Mouse (Mus musculus): ENCODE measurements at regions not wholly inside any gene's neighbourhood (a gene's known extent, or its start where the extent isn't known, plus 50 kb on each side); places are given as distances from the start of the nearest gene placed in this dataset.

DNA sequence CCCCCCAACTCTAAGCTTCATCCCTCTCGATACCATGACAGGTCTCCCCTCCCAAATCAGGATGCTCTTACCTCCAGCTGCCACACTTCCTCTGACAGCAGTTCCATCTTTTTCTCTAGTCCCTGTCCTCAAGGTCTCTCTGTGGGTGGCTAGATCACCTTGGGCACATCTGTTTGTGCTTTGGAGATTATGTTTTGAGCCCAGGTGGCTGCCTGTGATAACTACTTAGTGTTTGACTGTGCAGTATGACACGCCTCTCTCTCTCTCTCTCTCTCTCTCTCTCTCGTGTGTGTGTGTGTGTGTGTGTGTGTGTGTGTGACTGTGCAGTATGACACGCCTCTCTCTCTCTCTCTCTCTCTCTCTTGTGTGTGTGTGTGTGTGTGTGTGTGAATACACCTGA lies 82.3 kb downstream of the Hif1an start:
- Histone ChIP-seq H3K36me3 (ENCODE audit: control insufficient read depth, insufficient read depth, low read length) (no peaks in the 10 kb centered on the region), H3K27ac (replicated peaks; ENCODE audit: low read depth, low read length) (no peak overlapping the region), H3K4me1 (ENCODE audit: control insufficient read depth, insufficient read depth, low read length) (peaks cover 1% of the 10 kb centered on the region; the same call in 1 of the 2 replicates), H3K9me3 (ENCODE audit: control insufficient read depth, low read length) (no peaks in the 10 kb centered on the region), H3K4me2 (ENCODE audit: low read depth, low read length) (no peak overlapping the region), H3K9ac (ENCODE audit: low read depth, low read length) (no peak overlapping the region), H3K27me3 (replicated peaks; ENCODE audit: control insufficient read depth, insufficient read depth, low read length) (peaks cover 56% of the 10 kb centered on the region), H3K4me3 (ENCODE audit: low read depth, low read length) (no peak overlapping the region)
- ATAC-seq (ENCODE audit: low read depth) (no peak), DNase-seq (ENCODE audit: low spot score) (no peak)
- WGBS = 34% methylated on average over 4 of the region's 4 CpGs

DNA sequence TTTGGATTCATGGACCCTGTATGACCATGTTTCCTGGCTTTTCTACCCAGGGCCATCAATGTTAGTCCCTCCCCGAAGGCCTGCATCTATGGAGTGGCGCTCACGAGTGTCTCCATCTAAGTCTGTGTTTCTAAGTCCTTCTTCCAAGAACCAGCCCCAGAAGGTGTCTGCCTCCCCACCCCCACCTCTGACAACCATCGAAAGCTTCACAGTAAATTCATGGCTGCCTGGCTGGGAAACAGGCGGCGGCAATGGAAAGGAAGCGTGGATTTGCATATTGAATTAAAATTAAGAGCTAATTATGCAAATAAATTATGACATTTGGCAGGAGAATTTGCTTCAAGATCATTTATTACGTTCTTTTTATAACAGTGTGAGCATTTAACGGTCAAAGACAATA lies 83.9 kb downstream of the Hif1an start:
- H3K27ac ChIP-seq (replicated peaks; ENCODE audit: low read depth, low read length) = no peak overlapping the region
- H3K36me3 ChIP-seq (ENCODE audit: control insufficient read depth, insufficient read depth, low read length) = no peaks in the 10 kb centered on the region
- DNase-seq (ENCODE audit: low spot score) (no peak), ATAC-seq (ENCODE audit: low read depth) (no peak)
- no peaks in the 10 kb centered on the region for H3K4me1 ChIP-seq (ENCODE audit: control insufficient read depth, insufficient read depth, low read length)
- H3K9ac ChIP-seq (ENCODE audit: low read depth, low read length) = no peak overlapping the region
- no peak overlapping the region for H3K4me3 ChIP-seq (ENCODE audit: low read depth, low read length)
- no peak overlapping the region for H3K4me2 ChIP-seq (ENCODE audit: low read depth, low read length)
- peaks cover 57% of the 10 kb centered on the region for H3K27me3 ChIP-seq (replicated peaks; ENCODE audit: control insufficient read depth, insufficient read depth, low read length)
- 78% methylated on average over 9 of the region's 9 CpGs for WGBS
- no peaks in the 10 kb centered on the region for H3K9me3 ChIP-seq (ENCODE audit: control insufficient read depth, low read length)

DNA sequence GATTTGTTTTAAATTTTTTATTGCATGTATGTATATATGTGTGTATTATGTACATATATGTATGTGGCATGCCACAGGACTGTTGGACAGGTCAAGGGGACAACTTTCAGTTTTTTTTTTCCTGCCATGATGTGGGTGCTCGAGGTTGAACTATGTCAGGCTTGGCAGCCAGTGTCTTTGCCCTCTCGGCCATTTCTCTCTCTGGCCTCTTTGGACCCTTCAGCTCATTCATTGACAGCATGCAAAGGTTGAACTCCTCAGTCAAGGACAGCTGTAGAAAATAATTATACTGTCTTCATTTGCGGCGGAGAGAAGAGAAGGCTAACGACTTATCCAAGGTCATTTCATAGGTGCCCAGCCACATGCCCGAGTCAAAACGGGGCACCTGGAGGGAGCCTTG lies 86.6 kb downstream of the Hif1an start:
- ATAC-seq (ENCODE audit: low read depth) (no peak), DNase-seq (ENCODE audit: low spot score) (no peak)
- Histone ChIP-seq H3K4me3 (ENCODE audit: low read depth, low read length) (no peak overlapping the region), H3K27ac (replicated peaks; ENCODE audit: low read depth, low read length) (no peak overlapping the region), H3K4me1 (ENCODE audit: control insufficient read depth, insufficient read depth, low read length) (no peaks in the 10 kb centered on the region), H3K9ac (ENCODE audit: low read depth, low read length) (no peak overlapping the region), H3K27me3 (replicated peaks; ENCODE audit: control insufficient read depth, insufficient read depth, low read length) (peaks cover 54% of the 10 kb centered on the region), H3K36me3 (ENCODE audit: control insufficient read depth, insufficient read depth, low read length) (no peaks in the 10 kb centered on the region), H3K4me2 (ENCODE audit: low read depth, low read length) (no peak overlapping the region), H3K9me3 (ENCODE audit: control insufficient read depth, low read length) (no peaks in the 10 kb centered on the region)
- WGBS = 55% methylated on average over 7 of the region's 7 CpGs

DNA sequence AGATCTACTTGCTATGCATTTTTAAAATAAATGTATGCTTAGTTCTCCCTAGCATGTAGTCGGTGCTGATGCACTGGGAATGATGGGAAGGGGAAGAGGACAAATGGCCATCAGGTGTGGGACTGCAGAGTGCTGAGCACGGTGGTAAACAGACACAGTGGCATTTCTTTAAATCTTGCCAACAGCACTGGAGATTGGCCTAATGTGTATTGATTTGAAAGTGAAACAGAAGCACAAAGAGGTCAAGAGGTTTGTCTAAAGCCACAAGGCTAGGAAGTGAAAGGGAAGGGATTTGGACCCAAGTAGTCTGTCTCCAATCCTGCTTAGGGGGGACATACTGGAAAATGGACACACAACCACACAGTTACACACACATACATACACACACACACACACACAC lies 88.2 kb downstream of the Hif1an start:
- H3K9me3 ChIP-seq (ENCODE audit: control insufficient read depth, low read length) = no peaks in the 10 kb centered on the region
- H3K36me3 ChIP-seq (ENCODE audit: control insufficient read depth, insufficient read depth, low read length) = no peaks in the 10 kb centered on the region
- H3K4me2 ChIP-seq (ENCODE audit: low read depth, low read length) = no peak overlapping the region
- H3K9ac ChIP-seq (ENCODE audit: low read depth, low read length) = no peak overlapping the region
- no peak for DNase-seq (ENCODE audit: low spot score)
- H3K27me3 ChIP-seq (replicated peaks; ENCODE audit: control insufficient read depth, insufficient read depth, low read length) = peaks cover 61% of the 10 kb centered on the region
- ATAC-seq (ENCODE audit: low read depth) = no peak
- no peaks in the 10 kb centered on the region for H3K4me1 ChIP-seq (ENCODE audit: control insufficient read depth, insufficient read depth, low read length)
- no peak overlapping the region for H3K4me3 ChIP-seq (ENCODE audit: low read depth, low read length)
- no peak overlapping the region for H3K27ac ChIP-seq (replicated peaks; ENCODE audit: low read depth, low read length)
- WGBS = 32% methylated on average over 2 of the region's 2 CpGs

DNA sequence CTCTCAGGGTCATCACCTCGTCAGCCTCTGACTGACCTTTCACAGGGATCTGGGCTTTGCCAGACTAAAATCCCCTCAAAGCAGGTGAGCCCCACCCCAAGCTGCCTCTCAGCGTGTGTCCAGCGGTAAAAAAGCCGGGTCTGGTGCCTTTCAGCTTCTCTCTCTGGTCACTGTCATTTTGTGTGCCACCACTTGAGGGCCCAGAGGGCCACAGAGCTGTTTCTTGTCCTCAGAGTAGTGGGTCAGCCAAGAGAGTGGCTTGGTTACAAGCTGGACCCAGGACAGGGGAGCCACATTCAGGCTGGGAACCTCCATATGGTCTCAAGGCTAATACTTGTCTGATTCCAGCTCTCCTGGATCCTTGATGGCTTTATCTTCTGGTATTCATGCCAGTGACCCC lies 89.0 kb downstream of the Hif1an start:
- no peak overlapping the region for H3K9ac ChIP-seq (ENCODE audit: low read depth, low read length)
- ATAC-seq (ENCODE audit: low read depth) (no peak), DNase-seq (ENCODE audit: low spot score) (no peak)
- H3K4me2 ChIP-seq (ENCODE audit: low read depth, low read length) = no peak overlapping the region
- no peak overlapping the region for H3K27ac ChIP-seq (replicated peaks; ENCODE audit: low read depth, low read length)
- whole genome bisulfite sequencing = 0% methylated on average over 4 of the region's 4 CpGs
- no peaks in the 10 kb centered on the region for H3K4me1 ChIP-seq (ENCODE audit: control insufficient read depth, insufficient read depth, low read length)
- H3K36me3 ChIP-seq (ENCODE audit: control insufficient read depth, insufficient read depth, low read length) = no peaks in the 10 kb centered on the region
- H3K27me3 ChIP-seq (replicated peaks; ENCODE audit: control insufficient read depth, insufficient read depth, low read length) = peaks cover 64% of the 10 kb centered on the region
- no peaks in the 10 kb centered on the region for H3K9me3 ChIP-seq (ENCODE audit: control insufficient read depth, low read length)
- H3K4me3 ChIP-seq (ENCODE audit: low read depth, low read length) = no peak overlapping the region

DNA sequence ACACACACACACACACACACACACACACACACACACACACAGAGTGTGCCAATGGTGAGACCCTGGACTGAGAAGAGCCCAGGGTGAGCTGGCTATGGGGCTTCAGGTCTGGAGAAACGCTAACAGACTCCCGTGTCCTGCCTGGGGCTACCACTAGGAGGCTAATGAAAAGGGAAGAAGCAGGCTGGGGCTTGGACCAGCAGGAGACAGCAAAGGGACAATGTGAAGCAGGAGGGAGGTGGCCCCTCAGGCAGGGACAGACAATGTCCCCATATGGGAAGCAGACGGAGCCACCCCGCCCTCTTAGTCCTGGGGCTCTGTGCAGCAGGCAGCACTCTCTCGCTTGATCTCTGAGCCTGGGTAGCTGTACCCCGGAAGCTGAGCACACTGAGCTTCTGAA lies 93.1 kb downstream of the Hif1an start:
- DNase-seq (ENCODE audit: low spot score) (peak; percentile 39), ATAC-seq (ENCODE audit: low read depth) (peak; percentile 41; the same call in 1 of the 2 replicates)
- Histone ChIP-seq H3K27me3 (replicated peaks; ENCODE audit: control insufficient read depth, insufficient read depth, low read length) (peaks cover 50% of the 10 kb centered on the region), H3K36me3 (ENCODE audit: control insufficient read depth, insufficient read depth, low read length) (no peaks in the 10 kb centered on the region), H3K4me3 (ENCODE audit: low read depth, low read length) (no peak overlapping the region), H3K9me3 (ENCODE audit: control insufficient read depth, low read length) (no peaks in the 10 kb centered on the region), H3K4me1 (ENCODE audit: control insufficient read depth, insufficient read depth, low read length) (no peaks in the 10 kb centered on the region), H3K27ac (replicated peaks; ENCODE audit: low read depth, low read length) (no peak overlapping the region), H3K4me2 (ENCODE audit: low read depth, low read length) (no peak overlapping the region), H3K9ac (ENCODE audit: low read depth, low read length) (no peak overlapping the region)
- 8% methylated on average over 6 of the region's 6 CpGs for WGBS

DNA sequence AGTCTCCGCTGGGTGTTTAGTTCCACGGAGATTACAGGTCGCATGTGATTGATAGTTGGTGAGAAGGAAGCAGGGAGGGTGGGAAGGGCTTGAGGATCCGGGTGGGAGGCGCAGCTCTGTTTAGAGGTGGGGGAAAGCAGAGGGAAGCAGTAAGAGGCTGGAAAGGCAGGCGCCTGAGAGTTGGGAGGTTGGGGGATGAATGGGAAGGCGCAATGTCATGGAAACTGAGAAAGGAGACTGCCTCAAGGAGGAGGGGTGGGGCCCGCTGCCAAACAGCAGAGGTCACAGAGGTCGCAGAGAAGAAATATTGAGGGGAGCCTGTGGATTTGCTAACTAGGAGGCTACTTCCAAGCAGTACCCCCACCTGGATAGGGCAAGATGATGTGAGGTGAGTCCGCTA lies 96.5 kb upstream of the Pax2 start:
- no peaks in the 10 kb centered on the region for H3K9me3 ChIP-seq (ENCODE audit: control insufficient read depth, low read length)
- H3K4me3 ChIP-seq (ENCODE audit: low read depth, low read length) = no peak overlapping the region
- H3K36me3 ChIP-seq (ENCODE audit: control insufficient read depth, insufficient read depth, low read length) = no peaks in the 10 kb centered on the region
- H3K27ac ChIP-seq (replicated peaks; ENCODE audit: low read depth, low read length) = no peak overlapping the region
- no peak overlapping the region for H3K9ac ChIP-seq (ENCODE audit: low read depth, low read length)
- DNase-seq (ENCODE audit: low spot score) = no peak
- H3K4me1 ChIP-seq (ENCODE audit: control insufficient read depth, insufficient read depth, low read length) = no peaks in the 10 kb centered on the region
- no peak for ATAC-seq (ENCODE audit: low read depth)
- H3K27me3 ChIP-seq (replicated peaks; ENCODE audit: control insufficient read depth, insufficient read depth, low read length) = peaks cover 44% of the 10 kb centered on the region
- WGBS = 22% methylated on average over 10 of the region's 10 CpGs
- no peak overlapping the region for H3K4me2 ChIP-seq (ENCODE audit: low read depth, low read length)

DNA sequence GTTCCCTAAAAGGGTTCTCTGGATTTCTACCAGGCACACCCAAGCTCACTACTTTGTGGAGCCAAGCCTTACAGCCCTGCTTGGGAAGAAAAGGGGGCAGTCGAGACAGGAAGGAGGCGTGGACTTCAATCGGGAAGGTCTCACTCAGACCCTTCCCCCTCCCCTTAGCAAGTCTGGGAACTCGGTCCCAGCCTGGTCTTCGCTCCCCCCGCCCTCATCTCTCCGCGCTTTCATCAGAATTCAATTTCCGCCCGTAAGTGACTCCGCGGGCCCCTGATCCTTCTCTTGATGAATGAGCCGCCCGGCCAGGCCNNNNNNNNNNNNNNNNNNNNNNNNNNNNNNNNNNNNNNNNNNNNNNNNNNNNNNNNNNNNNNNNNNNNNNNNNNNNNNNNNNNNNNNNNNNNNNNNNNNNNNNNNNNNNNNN lies 86.3 kb upstream of the Pax2 start:
- Histone ChIP-seq H3K36me3 (ENCODE audit: control insufficient read depth, insufficient read depth, low read length) (no peaks in the 10 kb centered on the region), H3K9me3 (ENCODE audit: control insufficient read depth, low read length) (no peaks in the 10 kb centered on the region), H3K4me1 (ENCODE audit: control insufficient read depth, insufficient read depth, low read length) (peaks cover 8% of the 10 kb centered on the region), H3K27ac (replicated peaks; ENCODE audit: low read depth, low read length) (no peak overlapping the region), H3K27me3 (replicated peaks; ENCODE audit: control insufficient read depth, insufficient read depth, low read length) (peaks cover 88% of the 10 kb centered on the region), H3K4me3 (ENCODE audit: low read depth, low read length) (peak overlapping the region; percentile 25), H3K9ac (ENCODE audit: low read depth, low read length) (no peak overlapping the region), H3K4me2 (ENCODE audit: low read depth, low read length) (peak overlapping the region; percentile 48)
- ATAC-seq (ENCODE audit: low read depth) (0 out of 2 replicates have a peak, but pooled peaks have one; percentile 30), DNase-seq (ENCODE audit: low spot score) (no peak)
- under 1% methylated on average over 14 of the region's 14 CpGs for WGBS

DNA sequence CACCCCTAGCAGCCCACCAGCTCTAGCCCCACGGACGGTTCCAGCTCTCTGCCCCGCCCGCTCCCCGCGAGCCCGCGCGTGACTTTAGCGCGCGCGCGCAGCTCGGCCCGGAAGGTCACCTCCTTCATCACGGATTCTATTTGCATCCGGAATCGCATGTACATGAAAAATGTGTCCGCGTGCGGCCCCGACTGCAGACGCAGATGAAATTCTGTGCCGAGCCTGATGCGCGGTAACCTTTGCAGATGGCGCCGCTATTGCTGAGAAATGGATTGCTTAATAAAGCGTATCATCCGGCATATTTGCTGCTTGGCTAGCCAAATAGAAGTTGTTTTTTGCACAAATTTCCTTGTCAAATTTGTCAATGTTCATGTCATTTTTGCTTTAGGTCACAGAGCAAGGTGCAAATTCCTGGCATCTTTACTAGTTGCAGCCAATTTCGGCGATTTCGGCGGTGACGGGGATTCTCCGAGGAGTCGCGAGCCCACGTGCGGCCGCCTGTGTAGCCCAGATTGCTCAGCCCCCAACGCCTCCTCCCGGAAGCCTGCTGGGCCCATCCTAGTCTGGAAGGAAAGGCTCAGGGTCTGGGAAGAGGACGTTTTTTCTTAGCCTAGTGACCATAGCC lies 81.1 kb upstream of the Pax2 start:
- no peaks in the 10 kb centered on the region for H3K9me3 ChIP-seq (ENCODE audit: control insufficient read depth, low read length)
- peak overlapping the region; percentile 23 for H3K4me3 ChIP-seq (ENCODE audit: low read depth, low read length)
- H3K4me2 ChIP-seq (ENCODE audit: low read depth, low read length) = peak overlapping the region; percentile 40
- no peaks in the 10 kb centered on the region for H3K36me3 ChIP-seq (ENCODE audit: control insufficient read depth, insufficient read depth, low read length)
- peaks cover 98% of the 10 kb centered on the region for H3K27me3 ChIP-seq (replicated peaks; ENCODE audit: control insufficient read depth, insufficient read depth, low read length)
- H3K9ac ChIP-seq (ENCODE audit: low read depth, low read length) = no peak overlapping the region
- H3K27ac ChIP-seq (replicated peaks; ENCODE audit: low read depth, low read length) = no peak overlapping the region
- DNase-seq (ENCODE audit: low spot score) (no peak), ATAC-seq (ENCODE audit: low read depth) (no peak)
- peaks cover 8% of the 10 kb centered on the region for H3K4me1 ChIP-seq (ENCODE audit: control insufficient read depth, insufficient read depth, low read length)
- 5% methylated on average over 45 of the region's 45 CpGs for WGBS
